Mouse (Mus musculus) frontal cortex, postnatal 10 days (tissue): ENCODE measurements around the gene Ino80d.
"Not testable (repeated sequence)": the region's sequence is repeated elsewhere in the genome, so short reads cannot be mapped to it uniquely, and the experiment has no call there.

Experiments
- DNase-seq, 2 experiments: peaks; one replicate each; pipeline ENCODE4 v3.0.0; 2022; ENCODE audit warnings: low spot score in 2 of 2, mixed read lengths in 1 of 2

Ino80d gene

GRCm38 (mm10) chr1:63114136-63114781, at the start of gene Ino80d:
TSS of gene Ino80d (minus strand) at chr1:63114667.
- DNase-seq, result peak; percentile 73 to 74

- DNase-seq, result no peak
Measured at GRCm38 (mm10) chr1:63140231-63140630, 25.8 kb upstream of the Ino80d start.

GRCm38 (mm10) chr1:63138586-63138985, 24.1 kb upstream of the Ino80d start:
- not testable (repeated sequence) for DNase-seq

- no peak for DNase-seq
Measured at GRCm38 (mm10) chr1:63137971-63138370, 23.5 kb upstream of the Ino80d start.

- DNase-seq, result no peak
Measured at GRCm38 (mm10) chr1:63134530-63134929, 20.1 kb upstream of the Ino80d start.

GRCm38 (mm10) chr1:63131766-63132165, 17.3 kb upstream of the Ino80d start:
- DNase-seq, result no peak

GRCm38 (mm10) chr1:63130883-63131282, 16.4 kb upstream of the Ino80d start:
- no peak for DNase-seq

- DNase-seq, result no peak
Measured at GRCm38 (mm10) chr1:63129857-63130690, 15.6 kb upstream of the Ino80d start.

GRCm38 (mm10) chr1:63129273-63129672, 14.8 kb upstream of the Ino80d start:
- DNase-seq, result no peak

GRCm38 (mm10) chr1:63126206-63126605, 11.7 kb upstream of the Ino80d start:
- DNase-seq, result no peak

- DNase-seq, result no peak
Measured at GRCm38 (mm10) chr1:63123823-63124450, 9.5 kb upstream of the Ino80d start.

- no peak for DNase-seq
Measured at GRCm38 (mm10) chr1:63122005-63122404, 7.5 kb upstream of the Ino80d start.

GRCm38 (mm10) chr1:63120382-63120781, 5.9 kb upstream of the Ino80d start:
- no peak for DNase-seq

GRCm38 (mm10) chr1:63119675-63120074, 5.2 kb upstream of the Ino80d start:
- no peak for DNase-seq

- no peak for DNase-seq
Measured at GRCm38 (mm10) chr1:63115540-63115939, 1.1 kb upstream of the Ino80d start.

GRCm38 (mm10) chr1:63115096-63115495, 629 bp upstream of the Ino80d start:
- no peak for DNase-seq

GRCm38 (mm10) chr1:63113274-63114135, 962 bp downstream of the Ino80d start:
- peak; percentile 26 to 51 for DNase-seq

- peak in 1 of 2 experiments; percentile 19 for DNase-seq
Measured at GRCm38 (mm10) chr1:63112865-63113261, 1.6 kb downstream of the Ino80d start.

GRCm38 (mm10) chr1:63112151-63112864, 2.2 kb downstream of the Ino80d start:
- DNase-seq, result no peak

GRCm38 (mm10) chr1:63110536-63111285, 3.8 kb downstream of the Ino80d start:
- DNase-seq, result peak; percentile 20 to 30
